Mouse (Mus musculus) adrenal gland, adult 2 months (tissue): ENCODE measurements around the gene Ces5a. TPM values are rescaled to one million over a fixed set of nuclear protein-coding genes. Genes with fewer than 3 reads are reported as not detected.

Experiments
- polyA plus RNA-seq: library from polyadenylated mRNA; depleted of rRNA; stranded (reverse); fragments of >200 nt; gene quantifications from 2 replicates; pipeline ENCODE4 v1.2.3, GENCODE M21; 2012; rRNA removed
- total RNA-seq, 2 experiments: library from RNA; stranded (reverse); gene quantifications; 2 replicates each; pipeline ENCODE4 v1.2.3; 2021

Ces5a gene
- total and polyA plus RNA-seq, 3 experiments, result not detected

Other genes with a start within 250 kb of the Ces5a start
- under 1 TPM in 1 of 2 experiments, not detected in 1; 0.72 TPM for gene Ces1g, start 198.5 kb downstream of the Ces5a start, total RNA-seq
- gene Ces1g, start 198.5 kb downstream of the Ces5a start, polyA plus RNA-seq, result 0.04 TPM in 1 of 2 replicates, not detected in the other
- gene Ces1h, start 156.1 kb downstream of the Ces5a start, total RNA-seq, result not detected
- not detected in 2 replicates for gene Ces1h, start 156.1 kb downstream of the Ces5a start, polyA plus RNA-seq